Mouse (Mus musculus): ENCODE measurements around the gene Btbd35f9.
"Not testable (repeated sequence)": the region's sequence is repeated elsewhere in the genome, so short reads cannot be mapped to it uniquely, and the experiment has no call there.

The Btbd35f9 gene

DNA sequence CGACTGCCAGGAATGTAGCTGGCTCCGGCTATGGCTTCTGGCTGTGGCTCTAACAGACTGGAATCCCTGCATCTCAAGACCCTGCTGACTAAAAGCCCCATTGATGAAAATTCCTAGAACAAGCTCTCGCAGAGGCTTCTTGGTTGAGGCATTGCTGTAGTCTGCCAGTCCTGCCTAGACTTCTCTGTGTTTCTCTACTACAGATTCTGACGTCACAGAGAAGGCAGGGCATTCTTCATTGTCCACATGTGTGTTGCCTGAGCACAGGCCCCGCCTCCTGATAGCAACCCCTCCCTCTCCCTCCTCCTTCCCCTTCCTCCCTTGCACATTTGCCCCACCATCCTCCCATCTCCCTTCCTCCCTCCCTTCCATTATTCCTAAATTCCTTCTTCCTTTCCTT lies at the start of gene Btbd35f9:
Btbd35f9 (minus strand) TSS at position 101 of the 400 bp plus-strand sequence.
- not testable (repeated sequence) for DNase-seq (ENCODE audit: low spot score in 2 of 2)

Measured in frontal cortex, postnatal 14 days (tissue).